Mouse (Mus musculus) liver, embryonic 13.5 days (tissue): ENCODE results near the gene Prkab1. TPM values are rescaled to one million over a fixed set of nuclear protein-coding genes. Genes with fewer than 3 reads are reported as not detected.
A peak's percentile ranks its signal among the peaks of the same experiment; 100 is the strongest.

Source experiments
- ATAC-seq: fragments of 200-750 bp; cut with Nextera tagmentation; 2 replicates; pipeline ENCODE4 v1.8.0; 2017; ENCODE audit warnings: low read depth, mild to moderate bottlenecking, moderate number of reproducible peaks, moderate library complexity
- DNase-seq: peaks from one replicate; pipeline ENCODE4 v3.0.0; 2022
- H3K27ac ChIP-seq: fragments of 300-500 bp; sonication (generic); 2 replicates; pipeline ENCODE4 v1.5.1; 2015; ENCODE audit warnings: moderate library complexity, mild to moderate bottlenecking, inconsistent platforms
- H3K27me3 ChIP-seq: fragments of 300-500 bp; sonication (generic); 2 replicates; pipeline ENCODE4 v1.6.1; 2015; ENCODE audit warnings: mild to moderate bottlenecking, inconsistent platforms
- H3K36me3 ChIP-seq: fragments of 300-500 bp; sonication (generic); 2 replicates; pipeline ENCODE4 v1.6.1; 2015; ENCODE audit warnings: mild to moderate bottlenecking, inconsistent platforms
- H3K4me1 ChIP-seq: fragments of 300-500 bp; sonication (generic); replicated peaks from 2 replicates; pipeline ENCODE4 v1.6.1; 2015; ENCODE audit warnings: inconsistent platforms
- H3K4me2 ChIP-seq: fragments of 300-500 bp; sonication (generic); 2 replicates; pipeline ENCODE4 v1.6.1; 2015; ENCODE audit warnings: inconsistent platforms, mild to moderate bottlenecking, moderate library complexity
- H3K4me3 ChIP-seq: fragments of 300-500 bp; sonication (generic); replicated peaks from 2 replicates; pipeline ENCODE4 v1.5.1; 2015; ENCODE audit warnings: mild to moderate bottlenecking, inconsistent platforms
- H3K9ac ChIP-seq: fragments of 300-500 bp; sonication (generic); 2 replicates; pipeline ENCODE4 v1.6.1; 2015; ENCODE audit warnings: mild to moderate bottlenecking, inconsistent platforms
- H3K9me3 ChIP-seq: fragments of 300-500 bp; sonication (generic); replicated peaks from 2 replicates; pipeline ENCODE4 v1.6.1; 2016; ENCODE audit warnings: inconsistent platforms
- WGBS: fragments of 180-500 bp; shearing (Covaris S2); methylation state at CpG from one replicate; pipeline ENCODE4 v1.1.7; 2015; ENCODE audit not compliant: insufficient replicate concordance; 5-methylcytosine and 5-hydroxymethylcytosine counted together
- polyA plus RNA-seq: library from polyadenylated mRNA; unstranded; fragments of >200 nt; fragmentation: Nextera tagmentation; extraction: Ambion mirVana; gene quantifications from 2 replicates; pipeline ENCODE4 v1.2.1, GENCODE M21; 2015

Gene Prkab1
- polyA plus RNA-seq, 1 experiment from 2014 or later: 76.1 TPM

DNA sequence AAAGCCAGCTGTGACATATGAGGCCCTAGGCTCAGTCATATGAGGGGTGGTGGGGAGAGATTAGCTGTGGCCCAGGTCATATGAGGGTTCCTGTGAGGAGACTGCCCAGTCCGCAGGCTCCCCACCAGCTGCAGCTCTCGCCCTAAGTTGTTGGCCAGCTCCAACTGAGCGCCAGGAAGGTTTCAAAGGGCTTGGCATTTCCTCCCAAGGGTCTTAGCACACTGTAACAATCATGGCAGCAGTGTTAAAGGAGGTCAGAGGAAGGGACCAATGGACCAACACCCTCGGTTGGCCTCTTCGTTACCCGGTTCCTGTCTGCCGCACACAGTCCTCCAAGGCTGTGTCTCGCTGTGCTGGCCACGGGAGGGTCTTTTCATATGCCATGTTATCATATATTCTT, 43.8 kb downstream of the Prkab1 start:
- DNase-seq (no peak), ATAC-seq (no peak)
- Histone ChIP-seq H3K4me1 (peaks cover 20% of the 10 kb centered on the region), H3K27ac (no peak overlapping the region), H3K9me3 (no peaks in the 10 kb centered on the region), H3K9ac (no peak overlapping the region), H3K36me3 (peaks cover 100% of the 10 kb centered on the region), H3K4me3 (no peak overlapping the region), H3K27me3 (no peaks in the 10 kb centered on the region), H3K4me2 (no peak overlapping the region)
- WGBS: 90% methylated on average over 9 of the region's 9 CpGs

DNA sequence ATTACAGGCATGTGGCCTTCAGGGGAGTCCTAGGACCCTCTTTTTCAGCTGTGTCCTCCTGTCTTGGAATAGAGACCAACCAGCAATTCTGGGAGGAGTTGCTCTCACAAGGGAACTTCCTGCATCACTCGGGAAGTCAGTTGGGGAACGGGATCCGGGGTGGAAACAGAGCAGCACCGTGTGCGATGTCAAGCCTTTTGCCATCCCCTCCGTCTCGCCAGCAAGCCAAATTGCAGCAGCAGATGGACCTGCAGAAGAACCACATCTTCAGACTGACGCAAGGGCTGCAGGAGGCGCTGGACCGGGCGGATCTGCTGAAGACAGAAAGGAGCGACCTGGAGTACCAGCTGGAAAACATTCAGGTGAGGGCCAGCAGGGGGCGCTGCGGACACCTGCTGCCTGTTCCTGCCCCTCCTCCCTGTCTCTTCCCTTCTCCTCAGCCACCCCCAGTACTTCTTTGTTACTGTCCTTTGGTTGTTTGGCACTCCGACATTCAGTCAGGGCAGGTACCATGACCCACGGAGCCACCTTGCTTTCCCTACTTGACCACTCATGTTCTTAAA, 45.1 kb downstream of the Prkab1 start:
- ATAC-seq (no peak), DNase-seq (peak; percentile 16)
- Histone ChIP-seq H3K27ac (no peak overlapping the region), H3K4me3 (no peak overlapping the region), H3K4me2 (no peak overlapping the region), H3K9ac (no peak overlapping the region), H3K27me3 (no peaks in the 10 kb centered on the region), H3K9me3 (no peaks in the 10 kb centered on the region), H3K36me3 (peaks cover 100% of the 10 kb centered on the region), H3K4me1 (peaks cover 20% of the 10 kb centered on the region)
- WGBS: 71% methylated on average over 16 of the region's 16 CpGs

DNA sequence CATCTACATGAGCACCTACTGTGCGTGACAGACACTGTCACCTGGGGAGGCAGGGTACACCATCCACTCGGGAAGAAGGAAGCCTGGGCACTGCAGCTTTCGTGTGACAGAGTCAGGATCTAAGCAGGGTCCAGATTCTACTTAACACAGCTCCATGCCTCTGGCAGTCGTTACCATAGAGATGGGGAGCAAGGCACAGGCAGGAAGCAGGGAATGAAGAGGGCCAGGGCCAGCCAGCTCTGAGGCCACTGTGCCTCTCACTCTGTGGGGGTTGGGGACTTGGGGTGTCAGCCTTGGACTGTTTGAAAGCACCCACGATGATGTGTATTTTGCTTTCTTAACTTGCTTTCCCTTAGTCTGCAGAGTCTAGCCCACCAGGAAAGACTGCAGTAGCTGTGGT, 46.1 kb downstream of the Prkab1 start:
- Histone ChIP-seq H3K4me3 (no peak overlapping the region), H3K27ac (peak overlapping the region; percentile 50; the same call in 1 of the 2 replicates), H3K9me3 (no peaks in the 10 kb centered on the region), H3K4me2 (no peak overlapping the region), H3K27me3 (no peaks in the 10 kb centered on the region), H3K36me3 (peaks cover 100% of the 10 kb centered on the region), H3K9ac (no peak overlapping the region), H3K4me1 (peaks cover 20% of the 10 kb centered on the region)
- DNase-seq: no peak
- WGBS: 74% methylated on average over 5 of the region's 5 CpGs
- ATAC-seq: 0 out of 2 replicates have a peak, but pooled peaks have one; percentile 17

DNA sequence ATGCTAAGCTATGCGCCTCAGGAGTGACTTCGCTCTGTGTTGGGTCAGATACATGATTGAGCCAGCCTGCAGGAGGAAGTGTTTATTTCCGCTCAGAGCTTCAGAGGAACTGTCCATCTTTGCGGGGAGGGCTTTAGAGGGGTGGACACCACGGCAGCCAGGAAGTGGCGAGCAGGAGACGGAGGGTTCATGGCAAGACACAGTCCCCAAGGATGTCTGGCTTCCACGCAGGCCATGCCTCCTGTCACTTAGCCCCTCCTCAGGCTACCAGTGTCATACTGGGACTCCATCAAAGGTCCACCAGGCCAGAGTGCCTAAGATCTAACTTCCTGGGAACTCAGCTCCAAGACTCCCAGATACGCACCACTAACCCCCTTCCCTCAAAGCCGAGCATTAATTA, 46.6 kb downstream of the Prkab1 start:
- Histone ChIP-seq H3K9me3 (no peaks in the 10 kb centered on the region), H3K27ac (peak overlapping the region; percentile 50; the same call in 1 of the 2 replicates), H3K4me2 (no peak overlapping the region), H3K36me3 (peaks cover 100% of the 10 kb centered on the region), H3K4me1 (peaks cover 20% of the 10 kb centered on the region), H3K4me3 (no peak overlapping the region), H3K9ac (no peak overlapping the region), H3K27me3 (no peaks in the 10 kb centered on the region)
- ATAC-seq: peak; percentile 36
- DNase-seq: no peak
- 57% methylated on average over 10 of the region's 10 CpGs for WGBS

- Histone ChIP-seq H3K36me3 (peaks cover 99% of the 10 kb centered on the region), H3K9ac (no peak overlapping the region), H3K9me3 (no peaks in the 10 kb centered on the region), H3K27ac (peak overlapping the region; percentile 50), H3K4me2 (0 out of 2 replicates have a peak overlapping the region, but pooled peaks have one; percentile 4), H3K4me1 (peaks cover 20% of the 10 kb centered on the region), H3K4me3 (no peak overlapping the region), H3K27me3 (no peaks in the 10 kb centered on the region)
- ATAC-seq (0 out of 2 replicates have a peak, but pooled peaks have one; percentile 22), DNase-seq (no peak)
- 60% methylated on average over 10 of the region's 10 CpGs for WGBS
Observed at GRCm38 (mm10) chr5:115977266-115977665, 47.0 kb downstream of the Prkab1 start.

GRCm38 (mm10) chr5:115976446-115976845, 47.9 kb downstream of the Prkab1 start:
- DNase-seq: no peak
- Histone ChIP-seq H3K36me3 (peaks cover 99% of the 10 kb centered on the region), H3K9ac (no peak overlapping the region), H3K9me3 (no peaks in the 10 kb centered on the region), H3K27ac (no peak overlapping the region), H3K4me1 (peaks cover 20% of the 10 kb centered on the region), H3K4me3 (no peak overlapping the region), H3K27me3 (no peaks in the 10 kb centered on the region), H3K4me2 (no peak overlapping the region)
- 91% methylated on average over 5 of the region's 5 CpGs for WGBS
- no peak for ATAC-seq

- no peak for DNase-seq
Observed at GRCm38 (mm10) chr5:115975672-115976071, 48.6 kb downstream of the Prkab1 start.

GRCm38 (mm10) chr5:115971236-115971635, 53.1 kb downstream of the Prkab1 start:
- Histone ChIP-seq H3K27ac (no peak overlapping the region), H3K4me2 (no peak overlapping the region), H3K4me1 (no peaks in the 10 kb centered on the region; the same call in 1 of the 2 replicates), H3K27me3 (no peaks in the 10 kb centered on the region), H3K9ac (no peak overlapping the region), H3K9me3 (no peaks in the 10 kb centered on the region), H3K36me3 (peaks cover 99% of the 10 kb centered on the region), H3K4me3 (no peak overlapping the region)
- DNase-seq (no peak), ATAC-seq (no peak)
- WGBS: 90% methylated on average over 15 of the region's 15 CpGs

More at GRCm38 (mm10) chr5:115975672-115976071, 48.6 kb downstream of the Prkab1 start:
- Histone ChIP-seq H3K9ac (no peak overlapping the region), H3K36me3 (peaks cover 99% of the 10 kb centered on the region), H3K4me3 (no peak overlapping the region), H3K27me3 (no peaks in the 10 kb centered on the region), H3K27ac (0 out of 2 replicates have a peak overlapping the region, but pooled peaks have one; percentile 6), H3K9me3 (no peaks in the 10 kb centered on the region), H3K4me1 (peaks cover 20% of the 10 kb centered on the region), H3K4me2 (no peak overlapping the region)
- ATAC-seq: no peak
- WGBS: 88% methylated on average over 10 of the region's 10 CpGs

Other genes with a start within 250 kb of the Prkab1 start
- 39.4 and 41.3 TPM in 2 replicates for gene Cit, start 179.2 kb downstream of the Prkab1 start, polyA plus RNA-seq
- gene Tmem233, start 58.7 kb upstream of the Prkab1 start, polyA plus RNA-seq: not detected in 2 replicates